Mouse (Mus musculus) adrenal gland, postnatal 25 days (tissue): Measurements from ENCODE around the gene Gabrr1. TPM values are rescaled to one million over a fixed set of nuclear protein-coding genes. Genes with fewer than 3 reads are reported as not detected.
A peak's percentile ranks its signal among the peaks of the same experiment; 100 is the strongest.
"Not testable (repeated sequence)": the region's sequence is repeated elsewhere in the genome, so short reads cannot be mapped to it uniquely, and the experiment has no call there.

Experiments used
- DNase-seq: peaks from one replicate; pipeline ENCODE4 v3.0.0; 2021; ENCODE audit warnings: mixed read lengths
- long read RNA-seq: library from polyadenylated mRNA; stranded (forward); transcript quantifications from one replicate; pipeline ENCODE4 v2.0.0, GENCODE M21; 2021
- total RNA-seq: library from RNA; stranded (reverse); gene quantifications from 2 replicates; pipeline ENCODE4 v1.2.3, GENCODE M21; 2021

The Gabrr1 gene
- not detected in 2 replicates for total RNA-seq
- long read RNA-seq, result 0 reads

- no peak for DNase-seq
These were observed at the start of gene Gabrr1 for GRCm38 (mm10) chr4:33132221-33132620. Gene Gabrr1, plus strand, starts transcription at chr4:33132521.

- DNase-seq, result no peak
These were observed 33.1 kb upstream of the Gabrr1 start for GRCm38 (mm10) chr4:33099118-33099694.

DNA sequence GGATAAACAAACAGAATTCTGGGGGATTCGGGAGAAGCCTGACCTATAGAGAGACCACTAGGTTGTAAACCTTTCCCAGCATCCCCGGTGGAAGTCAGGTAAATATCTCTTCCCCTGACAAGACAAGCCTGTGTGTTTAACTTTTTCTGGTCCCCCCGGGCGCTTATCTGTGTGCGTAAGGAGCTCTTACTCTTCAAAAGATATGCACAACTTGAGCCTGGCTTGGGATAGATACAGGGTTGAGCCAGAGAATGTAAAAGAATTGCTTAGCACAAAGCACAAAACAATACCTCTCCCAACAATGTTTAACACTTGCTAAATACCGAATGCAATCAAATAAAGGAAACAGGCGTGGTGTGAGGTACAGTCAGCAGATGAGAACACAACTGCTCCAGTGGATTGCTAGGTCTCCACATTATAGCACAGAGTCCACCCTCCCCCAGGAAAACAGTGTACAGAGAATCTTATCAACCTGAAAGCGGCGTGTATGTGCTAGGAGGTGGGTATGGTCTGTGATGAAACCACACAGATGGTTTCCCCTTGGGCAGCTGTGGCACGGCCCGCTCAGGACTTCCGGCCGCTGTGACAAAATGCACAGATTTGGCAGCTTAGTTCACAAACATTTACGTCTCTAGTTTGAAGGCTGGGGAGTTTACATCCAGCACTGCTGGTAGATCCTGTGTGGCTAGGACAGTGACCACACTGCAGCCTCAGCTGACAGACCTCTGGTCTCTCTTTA is 22.4 kb upstream of the Gabrr1 start:
- DNase-seq, result no peak

DNA sequence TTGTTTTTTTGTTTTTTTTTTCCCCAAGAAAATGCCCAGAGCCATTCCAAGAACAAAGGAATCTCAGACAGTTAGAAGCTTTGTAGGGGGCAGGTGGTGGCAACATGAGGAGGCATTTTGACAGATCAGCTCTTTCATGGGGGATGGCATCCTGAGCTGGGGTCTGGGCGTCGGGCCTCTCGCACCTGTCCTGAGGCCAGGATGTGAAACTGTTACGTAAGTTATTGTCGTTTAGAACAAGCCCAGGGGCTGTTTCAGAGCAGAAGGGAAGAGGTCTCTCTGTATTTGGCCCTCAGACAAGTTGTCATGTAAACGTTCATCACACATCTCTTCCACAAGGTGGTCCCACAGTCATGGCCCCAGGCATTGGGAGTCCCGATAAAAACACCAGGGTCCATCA is 21.5 kb upstream of the Gabrr1 start:
- DNase-seq, result no peak

GRCm38 (mm10) chr4:33111358-33111757 is 21.0 kb upstream of the Gabrr1 start:
- DNase-seq, result no peak

DNA sequence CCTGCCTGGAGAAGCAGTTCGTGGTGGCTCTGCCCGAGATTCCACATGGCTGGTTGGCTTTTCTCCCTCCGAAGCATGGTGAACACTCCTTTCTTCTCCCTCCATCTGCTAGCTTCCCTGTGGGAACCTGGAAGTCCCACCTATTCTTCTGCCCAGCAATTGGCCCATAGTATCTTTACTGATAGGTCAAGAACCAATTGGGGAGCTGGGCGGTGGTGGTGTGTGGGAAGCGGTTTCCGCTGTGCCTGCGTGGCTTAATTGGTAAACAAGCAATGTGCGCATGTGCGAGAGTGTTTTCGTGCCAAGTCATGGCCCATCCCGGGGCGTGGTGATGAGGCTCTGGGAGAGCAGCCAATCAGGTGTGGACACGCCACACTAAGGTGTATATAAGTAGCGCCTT is 19.5 kb upstream of the Gabrr1 start:
- DNase-seq, result not testable (repeated sequence)

DNA sequence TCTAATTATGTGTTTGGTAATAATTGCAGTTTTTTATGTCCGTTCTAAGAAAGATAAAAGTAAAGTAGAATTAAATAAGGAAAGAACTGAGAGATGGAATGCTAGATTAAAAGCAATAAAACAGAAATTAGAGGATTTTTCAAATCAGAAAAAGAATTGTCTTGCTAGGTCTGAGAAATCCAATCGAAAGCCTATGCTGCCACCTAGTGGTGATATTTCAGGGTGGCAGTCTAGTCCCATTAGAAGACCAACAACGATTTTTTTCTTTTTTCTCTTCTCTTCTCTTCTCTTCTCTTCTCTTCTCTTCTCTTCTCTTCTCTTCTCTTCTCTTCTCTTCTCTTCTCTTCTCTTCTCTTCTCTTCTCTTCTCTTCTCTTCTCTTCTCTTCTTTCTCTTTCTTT is 13.2 kb upstream of the Gabrr1 start:
- peak; percentile 63 for DNase-seq

DNA sequence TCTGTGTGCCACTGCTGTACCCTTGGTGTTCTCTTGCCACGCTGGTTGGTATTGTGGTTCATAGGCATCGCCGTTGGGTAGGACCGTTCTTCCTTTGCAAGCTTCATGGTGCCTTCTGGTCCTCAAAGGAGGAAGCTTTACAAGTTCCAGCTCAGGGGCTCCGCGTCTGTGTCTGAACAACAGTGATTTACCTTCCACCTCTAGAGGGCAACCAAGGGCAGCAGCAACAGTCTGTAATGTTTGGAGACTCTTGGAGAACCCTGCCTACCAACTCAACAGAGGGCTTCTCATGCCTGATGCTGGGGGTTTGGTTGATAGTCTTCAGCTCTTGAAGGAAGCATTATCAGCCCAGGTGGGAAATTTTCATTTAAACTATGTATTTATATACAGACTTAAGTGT is 7.8 kb upstream of the Gabrr1 start:
- peak; percentile 47 for DNase-seq

GRCm38 (mm10) chr4:33125409-33126084 is 6.8 kb upstream of the Gabrr1 start:
- no peak for DNase-seq

DNA sequence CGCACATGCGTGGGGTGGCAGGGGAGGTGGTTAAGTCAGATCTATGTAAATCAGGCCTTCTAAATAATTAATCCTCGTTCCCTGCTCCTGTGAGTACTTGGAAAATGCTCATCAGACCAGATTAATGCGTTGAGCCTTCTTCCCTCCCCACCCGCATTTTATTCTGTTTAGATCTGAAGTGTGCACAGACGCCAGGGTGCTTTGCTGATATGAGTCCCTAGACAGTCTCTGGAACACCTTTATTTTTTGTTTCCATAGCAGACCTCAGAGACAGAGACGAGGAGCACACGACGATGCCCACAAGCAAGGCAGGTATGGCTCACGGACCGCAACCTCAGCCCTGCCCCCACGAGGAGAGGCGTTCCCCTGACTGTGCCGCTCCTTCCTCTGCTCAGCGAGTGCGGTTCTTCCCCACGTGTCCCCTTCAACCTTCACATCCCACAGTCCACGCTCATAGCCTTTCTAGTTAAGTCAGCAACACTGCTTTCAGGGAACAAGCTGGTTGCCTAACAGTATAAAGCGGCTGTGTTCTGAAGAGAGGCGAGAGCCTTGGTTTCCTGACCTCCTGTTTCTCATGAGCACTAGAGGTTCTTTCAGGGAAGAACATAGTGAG is 14.5 kb downstream of the Gabrr1 start:
- no peak for DNase-seq

DNA sequence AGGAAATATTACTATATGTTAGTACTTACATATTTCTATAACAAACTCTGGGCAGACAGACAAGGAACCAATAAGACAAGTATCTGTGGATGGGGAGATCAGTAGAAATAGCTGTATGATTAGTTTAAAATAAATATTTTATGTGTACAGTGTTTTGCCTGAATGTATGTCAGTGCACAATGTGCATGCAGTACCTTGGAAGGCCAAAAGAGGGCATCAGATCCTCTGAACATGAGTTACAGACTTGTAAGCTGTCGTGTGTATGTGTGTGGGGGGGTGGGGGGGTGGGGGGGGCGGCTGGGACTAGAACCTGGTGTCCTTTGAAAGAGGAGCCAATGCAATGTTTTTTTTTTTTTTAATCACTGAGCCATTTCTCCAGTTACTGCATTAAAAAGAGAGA is 15.5 kb downstream of the Gabrr1 start:
- DNase-seq, result peak; percentile 30

DNA sequence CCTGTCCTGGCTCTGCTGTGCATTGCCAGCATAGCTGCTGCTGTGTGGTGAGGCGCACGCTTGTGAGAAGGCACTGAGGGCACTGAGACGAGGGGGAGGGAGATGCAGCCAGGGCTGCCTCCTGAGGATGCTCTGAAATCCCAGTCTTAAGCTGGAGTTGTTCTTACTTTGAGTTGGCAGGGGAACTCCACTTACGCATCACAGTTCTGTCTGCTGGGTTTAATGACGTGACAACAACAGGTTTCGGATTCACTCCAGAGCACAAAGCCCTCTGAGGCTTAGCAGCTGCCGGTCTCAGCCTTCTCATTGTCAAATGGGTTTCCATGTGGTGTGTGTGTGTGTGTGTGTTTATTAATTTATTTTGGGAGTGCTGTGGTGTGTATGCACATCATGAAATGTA is 16.8 kb downstream of the Gabrr1 start:
- DNase-seq, result no peak

GRCm38 (mm10) chr4:33152087-33153038 is 20.0 kb downstream of the Gabrr1 start:
- DNase-seq, result no peak

GRCm38 (mm10) chr4:33183477-33183876 is 51.2 kb downstream of the Gabrr1 start:
- no peak for DNase-seq

DNA sequence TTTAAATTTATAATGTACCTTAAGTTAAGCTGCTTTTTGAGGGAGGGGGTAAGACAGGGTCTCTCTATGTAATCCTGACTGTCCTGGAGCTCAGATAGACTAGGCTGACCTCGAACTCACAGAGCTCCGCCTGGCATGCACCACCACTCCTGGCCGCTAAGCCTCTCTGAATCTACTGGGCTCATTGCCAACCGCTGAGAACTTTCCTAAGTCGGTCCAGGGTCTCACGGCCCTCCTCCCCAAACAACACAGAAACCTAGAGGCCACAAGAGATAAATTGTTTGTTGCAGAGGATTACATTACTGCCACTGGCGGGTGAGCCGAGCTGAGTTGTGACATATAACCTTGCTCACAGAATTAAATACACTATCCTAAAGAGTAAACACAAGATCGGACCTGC is 55.8 kb downstream of the Gabrr1 start:
- peak; percentile 62 for DNase-seq

- peak; percentile 95 for DNase-seq
These were observed 56.7 kb downstream of the Gabrr1 start for GRCm38 (mm10) chr4:33188781-33189734.

DNA sequence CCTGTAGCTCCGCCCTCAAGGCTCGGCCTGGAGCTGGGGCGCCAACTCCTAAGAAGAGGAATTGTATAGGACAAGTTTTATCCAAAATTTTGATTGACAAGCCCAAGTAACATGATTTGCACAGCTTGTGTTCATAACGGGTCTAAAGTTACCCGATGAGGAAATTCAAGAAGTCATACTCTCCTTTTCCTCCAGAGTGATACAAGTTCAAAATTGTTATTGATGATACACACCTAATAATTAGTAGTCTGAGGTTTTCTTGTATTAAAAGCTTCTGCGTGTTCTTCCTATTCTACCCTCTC is 57.4 kb downstream of the Gabrr1 start, which contains the start of gene Pm20d2:
Gene Pm20d2 (minus strand): TSS at position 3 of the 302 bp plus-strand sequence.
- no peak for DNase-seq

DNA sequence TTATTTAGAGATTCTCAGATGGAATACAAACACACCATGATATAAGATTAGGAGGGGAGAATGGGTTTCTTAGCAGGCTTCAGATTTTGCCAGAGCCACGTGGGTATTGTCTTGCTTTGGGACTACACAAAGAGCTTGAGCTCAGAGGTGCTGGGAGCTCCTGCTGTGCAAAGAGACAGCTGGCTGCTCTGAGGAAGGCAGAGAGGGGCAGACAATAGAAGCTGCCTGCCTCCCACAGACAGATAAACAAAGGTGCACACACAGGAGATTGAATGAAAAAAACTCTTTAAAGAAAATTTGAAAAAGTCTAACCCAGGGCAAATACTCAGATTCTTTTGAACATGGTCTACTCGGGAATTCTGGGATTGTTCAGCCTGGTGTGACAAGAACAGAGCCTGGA is 65.8 kb downstream of the Gabrr1 start:
- no peak for DNase-seq

DNA sequence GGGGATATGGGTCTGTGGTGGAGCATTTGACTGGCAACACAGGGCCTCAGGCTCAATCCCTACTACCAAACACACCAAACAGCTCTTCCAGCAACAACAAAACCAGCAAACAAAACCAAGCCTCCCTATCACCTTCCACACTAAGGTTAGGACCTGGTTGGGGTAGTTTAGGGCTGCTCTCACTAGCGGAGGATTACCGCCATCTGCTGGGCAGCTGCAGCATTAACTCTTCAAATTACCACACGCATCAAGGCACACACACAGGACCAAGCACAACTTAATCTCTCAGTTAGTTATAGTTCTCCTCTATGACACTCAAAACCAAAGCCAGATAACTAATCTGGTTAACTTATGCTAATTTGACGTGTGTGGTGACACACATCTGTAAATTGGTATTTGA is 72.4 kb downstream of the Gabrr1 start:
- peak; percentile 62 for DNase-seq

DNA sequence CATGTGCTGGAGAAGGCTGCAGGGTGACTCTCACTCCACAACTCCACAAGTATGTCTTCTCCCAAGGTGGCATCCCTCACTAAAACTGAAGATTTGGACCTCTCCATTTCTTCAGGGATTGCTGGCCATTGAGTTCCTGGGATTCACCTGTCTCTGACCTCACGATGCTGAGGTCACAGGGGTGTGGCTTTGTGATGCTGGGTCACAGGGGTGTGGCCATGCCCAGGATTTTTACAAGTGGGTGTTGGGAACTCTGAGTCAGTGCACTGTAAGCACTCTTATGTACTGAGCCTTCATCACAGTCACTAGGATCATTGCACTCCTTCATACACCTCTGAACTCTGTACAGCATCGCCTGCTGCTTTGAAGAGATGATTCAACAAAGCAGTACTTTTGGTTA is 75.2 kb downstream of the Gabrr1 start:
- DNase-seq, result no peak
